8 mouse cellular contexts compared by ENCODE assay signal in the genomic region with DNA sequence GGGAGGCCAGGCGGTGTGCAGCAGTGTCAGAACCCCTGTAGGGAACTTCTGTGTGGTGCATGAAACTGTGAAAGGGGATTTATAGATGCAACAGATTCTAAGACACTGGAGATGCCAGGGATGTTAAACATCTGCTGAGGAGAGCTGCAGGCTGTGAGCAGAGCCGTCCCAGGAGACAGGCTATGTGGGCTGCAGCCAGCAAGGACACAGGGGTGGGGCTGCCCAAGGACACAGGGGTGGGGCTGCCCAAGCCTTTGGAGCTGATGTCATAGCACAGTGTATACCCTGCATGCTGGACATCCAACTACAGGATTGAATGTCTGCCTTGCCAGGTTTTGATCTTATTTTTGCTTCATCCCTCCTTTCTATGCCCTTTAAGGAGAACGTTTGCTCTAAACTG.
DNase-seq lines count a peak whose midpoint lies in the region; ATAC-seq lines count a peak whose summit lies in the region.
"Had no signal": no experiment of that assay in that cellular context is flagged by ENCODE, and none has a peak within 500 bp of the region (broad histone marks: within the 10 kb centered on the region; RNA-seq: fewer than 3 reads in every experiment).

No protein-coding gene starts in this region.

- no peaks in the 10 kb centered on the region for H3K36me3 ChIP-seq in kidney, embryonic 16.5 days (ENCODE audit: insufficient read depth, low read length)
- 0 out of 2 replicates have a peak, but pooled peaks cover 4% of the 10 kb centered on the region for H3K36me3 ChIP-seq in liver, embryonic 15.5 days (replicated peaks)
- H3K36me3 ChIP-seq: hindbrain, embryonic 12.5 days had no signal

- H3K4me2 ChIP-seq in kidney, embryonic 16.5 days (replicated peaks; ENCODE audit: low read depth, low read length) = no peak overlapping the region
- H3K4me2 ChIP-seq in liver, embryonic 15.5 days = no peak overlapping the region
- H3K4me2 ChIP-seq: hindbrain, embryonic 12.5 days had no signal

- no peaks in the 10 kb centered on the region for H3K27me3 ChIP-seq in kidney, embryonic 16.5 days (ENCODE audit: insufficient read depth, low read length)
- peaks cover under 1% of the 10 kb centered on the region; the same call in 1 of the 2 replicates for H3K27me3 ChIP-seq in liver, embryonic 15.5 days
- H3K27me3 ChIP-seq: hindbrain, embryonic 12.5 days had no signal

- peak; percentile 79; the same call in 1 of the 2 replicates for ATAC-seq in kidney, embryonic 16.5 days (ENCODE audit: low FRiP score, low TSS enrichment)
- ATAC-seq in erythroblast, adult 5-6 weeks (replicated peaks; ENCODE audit: low FRiP score, poor library complexity, severe bottlenecking) = 0 out of 2 replicates have a peak, but pooled peaks have one; percentile 54
- ATAC-seq in liver, embryonic 15.5 days (ENCODE audit: insufficient read depth) = 0 out of 2 replicates have a peak, but pooled peaks have one; percentile 38

- H3K27ac ChIP-seq in kidney, embryonic 16.5 days (ENCODE audit: low read length) = no peak overlapping the region
- H3K27ac ChIP-seq in liver, embryonic 15.5 days (replicated peaks) = no peak overlapping the region
- H3K27ac ChIP-seq: hindbrain, embryonic 12.5 days had no signal

- no peak overlapping the region for H3K4me3 ChIP-seq in kidney, embryonic 16.5 days (ENCODE audit: low read length)
- no peak overlapping the region for H3K4me3 ChIP-seq in liver, embryonic 15.5 days (replicated peaks)
- H3K4me3 ChIP-seq: hindbrain, embryonic 12.5 days had no signal

- 58% methylated on average over 3 of the region's 3 CpGs for WGBS in kidney, embryonic 16.5 days
- 71% methylated on average over 3 of the region's 3 CpGs for WGBS in liver, embryonic 15.5 days (ENCODE audit: insufficient replicate concordance)

- no peaks in the 10 kb centered on the region for H3K4me1 ChIP-seq in kidney, embryonic 16.5 days (ENCODE audit: insufficient read depth, low read length)
- peaks cover 31% of the 10 kb centered on the region for H3K4me1 ChIP-seq in liver, embryonic 15.5 days (replicated peaks)
- H3K4me1 ChIP-seq: hindbrain, embryonic 12.5 days had no signal

- no peak overlapping the region for H3K9ac ChIP-seq in kidney, embryonic 16.5 days (replicated peaks; ENCODE audit: low read length)
- no peak overlapping the region for H3K9ac ChIP-seq in liver, embryonic 15.5 days
- H3K9ac ChIP-seq: hindbrain, embryonic 12.5 days had no signal

- DNase-seq in kidney, postnatal 25 days = no peak
- peak; percentile 77 for DNase-seq in adrenal gland, adult 2 months
- no peak for DNase-seq in right cerebral cortex, adult 2 months (ENCODE audit: low spot score in 2 of 2)
- no peak for DNase-seq in spleen, postnatal 10 days (ENCODE audit: low spot score in 2 of 2)

- H3K9me3 ChIP-seq in kidney, embryonic 16.5 days (ENCODE audit: low read length) = peaks cover 6% of the 10 kb centered on the region; the same call in 1 of the 2 replicates
- 0 out of 2 replicates have a peak, but pooled peaks cover 4% of the 10 kb centered on the region for H3K9me3 ChIP-seq in liver, embryonic 15.5 days (replicated peaks)
